Mouse (Mus musculus) limb, embryonic 14.5 days (tissue): Measurements from ENCODE around the gene Tlr12. TPM values are rescaled to one million over a fixed set of nuclear protein-coding genes. Genes with fewer than 3 reads are reported as not detected.

ENCODE experiments used
- ATAC-seq: fragments of 200-750 bp; cut with Nextera tagmentation; 2 replicates; pipeline ENCODE4 v1.8.0; 2017; ENCODE audit warnings: low read depth, moderate number of reproducible peaks, moderate TSS enrichment; ENCODE audit not compliant: low FRiP score
- DNase-seq: peaks from one replicate; pipeline ENCODE4 v3.0.0-alpha.2; 2015; ENCODE audit warnings: low spot score
- H3K27ac ChIP-seq: fragments of 300-500 bp; sonication (generic); replicated peaks from 2 replicates; pipeline ENCODE4 v1.5.1; 2014; ENCODE audit warnings: low read depth, mild to moderate bottlenecking, low read length, moderate library complexity, mixed read lengths
- H3K27me3 ChIP-seq: fragments of 300-500 bp; sonication (generic); 2 replicates; pipeline ENCODE4 v1.6.1; 2014; ENCODE audit warnings: low read length, mixed read lengths; ENCODE audit not compliant: control insufficient read depth, insufficient read depth
- H3K36me3 ChIP-seq: fragments of 300-500 bp; sonication (generic); 2 replicates; pipeline ENCODE4 v1.6.1; 2014; ENCODE audit warnings: mild to moderate bottlenecking, low read length, moderate library complexity, mixed read lengths; ENCODE audit not compliant: control insufficient read depth, insufficient read depth
- H3K4me1 ChIP-seq: fragments of 300-500 bp; sonication (generic); 2 replicates; pipeline ENCODE4 v1.6.1; 2014; ENCODE audit warnings: antibody characterized with exemption, low read length, mixed read lengths; ENCODE audit not compliant: control insufficient read depth, insufficient read depth
- H3K4me2 ChIP-seq: fragments of 300-500 bp; sonication (generic); replicated peaks from 2 replicates; pipeline ENCODE4 v1.6.1; 2014; ENCODE audit warnings: low read depth, mild to moderate bottlenecking, low read length, moderate library complexity; ENCODE audit not compliant: severe bottlenecking
- H3K4me3 ChIP-seq: fragments of 300-500 bp; sonication (generic); replicated peaks from 2 replicates; pipeline ENCODE4 v1.5.1; 2014; ENCODE audit warnings: low read length
- H3K9ac ChIP-seq: fragments of 300-500 bp; sonication (generic); 2 replicates; pipeline ENCODE4 v1.6.1; 2014; ENCODE audit warnings: mild to moderate bottlenecking, low read depth, low read length, moderate library complexity; ENCODE audit not compliant: severe bottlenecking
- H3K9me3 ChIP-seq: fragments of 300-500 bp; sonication (generic); 2 replicates; pipeline ENCODE4 v1.6.1; 2016; ENCODE audit warnings: low read length; ENCODE audit not compliant: control insufficient read depth
- POLR2A ChIP-seq: fragments of 200-500 bp; IDR thresholded peaks from 2 replicates; pipeline ENCODE4 v1.8.0; 2012; ENCODE audit warnings: inconsistent platforms, mild to moderate bottlenecking, moderate library complexity, borderline replicate concordance; ENCODE audit not compliant: insufficient read depth, insufficient read length; ENCODE audit errors: extremely low read depth
- WGBS: fragments of 180-500 bp; shearing (Covaris S2); extraction: QIAGEN DNeasy Blood & Tissue Kit; methylation state at CpG from one replicate; pipeline ENCODE4 v1.1.7; 2014; 5-methylcytosine and 5-hydroxymethylcytosine counted together
- polyA plus RNA-seq, 2 experiments: library from polyadenylated mRNA; depleted of rRNA in 1 of 2; stranded (reverse) in 1 of 2; unstranded in 1 of 2; fragments of >200 nt; fragmentation: Nextera tagmentation in 1 of 2; extraction: Ambion mirVana in 1 of 2; gene quantifications; 2 replicates each; pipeline versions ENCODE4 v1.2.1 to v1.2.3; 2012 to 2014

Gene Tlr12
- polyA plus RNA-seq, 2 experiments = 0.40 to 0.82 TPM

DNA sequence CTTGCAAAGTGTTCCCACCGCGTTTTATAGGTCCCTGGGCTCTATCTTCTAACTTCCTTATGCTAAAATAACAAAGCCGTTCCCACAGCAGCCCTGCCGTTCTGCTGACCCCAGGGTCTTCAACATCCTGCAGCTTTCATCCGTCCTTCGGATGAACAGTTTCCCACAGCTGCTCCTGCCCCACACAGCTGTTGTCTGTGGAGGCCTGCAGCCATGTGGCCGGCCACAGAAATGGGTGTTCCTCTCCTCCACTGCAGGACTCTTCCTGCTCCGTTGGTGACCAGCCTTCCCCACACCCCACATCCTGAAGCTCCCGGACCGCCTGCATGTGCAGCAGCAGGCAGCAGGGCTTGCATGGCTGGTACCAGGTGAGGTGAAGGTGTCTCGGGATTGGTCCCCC is 18.8 kb upstream of the Tlr12 start:
- H3K9me3 ChIP-seq = no peaks in the 10 kb centered on the region
- no peak overlapping the region for H3K27ac ChIP-seq
- no peaks in the 10 kb centered on the region for H3K27me3 ChIP-seq
- no peaks in the 10 kb centered on the region for H3K36me3 ChIP-seq
- DNase-seq (peak; percentile 44), ATAC-seq (peak; percentile 64; the same call in 1 of the 2 replicates)
- H3K9ac ChIP-seq = no peak overlapping the region
- H3K4me1 ChIP-seq = peaks cover 32% of the 10 kb centered on the region
- TF ChIP-seq POLR2A = no peak
- H3K4me3 ChIP-seq = no peak overlapping the region
- 19% methylated on average over 11 of the region's 11 CpGs for WGBS
- H3K4me2 ChIP-seq = no peak overlapping the region

DNA sequence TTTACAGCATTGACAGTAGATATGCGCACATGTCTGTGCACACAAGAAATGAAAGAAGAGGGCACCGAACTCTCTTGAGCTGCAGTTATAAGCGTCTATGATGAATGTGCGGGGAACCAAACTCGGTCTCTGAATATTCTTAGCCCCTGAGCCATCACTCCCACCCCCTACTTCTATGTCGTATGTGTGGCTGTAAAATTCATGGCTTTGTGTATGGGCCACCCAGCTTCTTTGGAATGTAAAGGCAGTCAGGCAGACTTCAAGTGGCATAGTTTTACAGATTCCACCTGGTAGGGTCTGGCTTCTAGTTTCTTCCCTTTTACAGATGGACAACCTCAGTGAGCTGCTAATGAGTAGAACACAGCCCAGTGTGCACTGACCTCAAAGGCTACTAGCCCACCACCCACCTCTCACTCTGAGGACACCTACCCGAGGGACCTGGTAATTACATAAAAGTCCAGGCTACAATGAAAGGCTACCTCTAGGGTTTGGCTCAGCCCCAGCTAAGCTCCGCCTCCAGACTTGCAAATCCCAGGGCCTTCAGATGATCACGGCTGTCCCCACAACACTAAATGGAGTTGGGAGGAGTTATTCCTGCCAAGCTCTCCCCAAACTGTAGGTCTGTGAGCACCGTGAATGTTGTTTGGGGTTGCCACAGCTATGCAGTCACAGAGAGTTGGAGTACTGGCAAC is 17.6 kb upstream of the Tlr12 start:
- H3K27ac ChIP-seq = no peak overlapping the region; the same call in none of the 2 replicates
- peak; percentile 36 for DNase-seq

DNA sequence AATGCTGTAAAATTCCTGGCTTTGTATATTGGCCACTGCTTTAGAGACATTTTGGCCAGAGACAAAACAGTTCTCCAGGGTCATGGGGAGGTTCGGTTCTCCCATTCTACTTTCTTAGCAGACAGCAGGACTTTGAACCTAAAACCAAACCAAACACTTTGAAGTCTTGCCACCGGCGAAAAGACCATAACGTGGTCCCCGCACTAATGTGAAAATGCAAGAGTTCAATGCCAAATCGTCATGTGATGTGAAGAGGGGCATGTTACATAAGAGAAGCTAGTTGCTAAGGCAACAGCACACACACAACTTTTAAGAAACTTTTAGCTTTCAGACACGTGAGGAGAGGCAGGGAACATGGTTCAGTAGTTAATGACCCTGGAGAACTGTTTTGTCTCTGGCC is 17.0 kb upstream of the Tlr12 start:
- H3K27me3 ChIP-seq = no peaks in the 10 kb centered on the region
- no peak overlapping the region for H3K4me2 ChIP-seq
- DNase-seq = peak; percentile 43
- peaks cover 29% of the 10 kb centered on the region for H3K4me1 ChIP-seq
- H3K9ac ChIP-seq = no peak overlapping the region
- 51% methylated on average over 7 of the region's 7 CpGs for WGBS
- no peak overlapping the region for H3K4me3 ChIP-seq
- no peaks in the 10 kb centered on the region for H3K36me3 ChIP-seq
- no peak for TF ChIP-seq POLR2A
- no peak overlapping the region; the same call in 1 of the 2 replicates for H3K27ac ChIP-seq
- no peaks in the 10 kb centered on the region for H3K9me3 ChIP-seq
- ATAC-seq = peak; percentile 20; the same call in 1 of the 2 replicates

More for the DNA sequence above, 17.6 kb upstream of the Tlr12 start:
- no peaks in the 10 kb centered on the region for H3K27me3 ChIP-seq
- 0 out of 2 replicates have a peak overlapping the region, but pooled peaks have one; percentile 3 for H3K4me2 ChIP-seq
- no peaks in the 10 kb centered on the region for H3K36me3 ChIP-seq
- no peaks in the 10 kb centered on the region for H3K9me3 ChIP-seq
- ATAC-seq = peak; percentile 62
- H3K9ac ChIP-seq = no peak overlapping the region
- peaks cover 29% of the 10 kb centered on the region for H3K4me1 ChIP-seq
- TF ChIP-seq POLR2A = no peak
- 26% methylated on average over 10 of the region's 10 CpGs for WGBS
- no peak overlapping the region for H3K4me3 ChIP-seq

DNA sequence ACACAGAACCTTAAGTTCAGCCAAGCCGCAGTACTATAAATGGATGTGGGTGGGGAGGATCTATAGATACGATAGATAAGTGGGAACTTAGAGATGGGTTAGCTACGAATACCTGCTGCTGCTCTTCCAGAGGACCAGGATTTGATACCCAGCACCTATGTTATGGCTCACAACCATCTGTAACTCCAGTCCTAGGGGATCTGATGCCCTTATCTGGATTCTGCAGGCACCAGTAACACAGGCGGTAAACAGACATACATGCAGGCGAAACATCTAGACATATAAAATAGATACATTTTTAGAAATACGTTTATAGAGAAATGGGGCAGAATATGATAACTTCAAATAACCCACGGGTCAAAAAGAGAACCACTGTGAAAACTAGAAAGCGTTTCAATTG is 2.7 kb upstream of the Tlr12 start:
- no peak for DNase-seq
- Histone ChIP-seq H3K9ac (no peak overlapping the region), H3K27me3 (no peaks in the 10 kb centered on the region), H3K36me3 (no peaks in the 10 kb centered on the region), H3K4me2 (no peak overlapping the region), H3K4me1 (peaks cover 15% of the 10 kb centered on the region), H3K9me3 (no peaks in the 10 kb centered on the region), H3K27ac (no peak overlapping the region), H3K4me3 (no peak overlapping the region)
- ATAC-seq = no peak
- WGBS = 90% methylated on average over 8 of the region's 8 CpGs
- TF ChIP-seq POLR2A = no peak

DNA sequence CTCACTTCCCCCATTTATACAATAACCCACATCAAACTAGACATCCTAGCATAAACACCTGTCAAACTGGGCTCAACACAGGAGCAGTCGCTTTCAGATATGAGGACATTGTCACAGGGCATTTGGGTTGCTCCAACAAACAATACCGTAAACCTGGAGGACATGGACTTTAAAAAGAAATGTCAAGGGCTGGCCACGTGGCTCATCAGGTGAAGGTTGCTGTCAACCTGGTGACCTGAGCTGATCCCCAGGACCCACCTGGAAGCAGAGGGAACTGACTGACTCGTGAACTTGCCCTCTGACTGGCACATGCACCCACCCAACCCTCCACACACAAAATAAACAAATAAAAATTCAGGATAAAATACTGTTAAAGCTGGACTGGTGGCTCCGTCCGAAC is 2.2 kb upstream of the Tlr12 start:
- Histone ChIP-seq H3K4me1 (peaks cover 15% of the 10 kb centered on the region), H3K27me3 (no peaks in the 10 kb centered on the region), H3K27ac (no peak overlapping the region), H3K4me3 (no peak overlapping the region), H3K4me2 (no peak overlapping the region), H3K9ac (no peak overlapping the region), H3K36me3 (no peaks in the 10 kb centered on the region), H3K9me3 (no peaks in the 10 kb centered on the region)
- whole genome bisulfite sequencing = 82% methylated on average over 6 of the region's 6 CpGs
- TF ChIP-seq POLR2A = no peak
- ATAC-seq = no peak
- no peak for DNase-seq
